Mouse (Mus musculus) ZHBTc4 (cell line): ENCODE measurements at regions not wholly inside any gene's neighbourhood (a gene's known extent, or its start where the extent isn't known, plus 50 kb on each side); places are given as distances from the start of the nearest gene placed in this dataset.
"Not testable (repeated sequence)": the region's sequence is repeated elsewhere in the genome, so short reads cannot be mapped to it uniquely, and the experiment has no call there.

Source experiments
- DNase-seq: peaks from one replicate; pipeline ENCODE4 v3.0.0-alpha.2; 2011; ENCODE audit warnings: low read depth, low spot score

DNA sequence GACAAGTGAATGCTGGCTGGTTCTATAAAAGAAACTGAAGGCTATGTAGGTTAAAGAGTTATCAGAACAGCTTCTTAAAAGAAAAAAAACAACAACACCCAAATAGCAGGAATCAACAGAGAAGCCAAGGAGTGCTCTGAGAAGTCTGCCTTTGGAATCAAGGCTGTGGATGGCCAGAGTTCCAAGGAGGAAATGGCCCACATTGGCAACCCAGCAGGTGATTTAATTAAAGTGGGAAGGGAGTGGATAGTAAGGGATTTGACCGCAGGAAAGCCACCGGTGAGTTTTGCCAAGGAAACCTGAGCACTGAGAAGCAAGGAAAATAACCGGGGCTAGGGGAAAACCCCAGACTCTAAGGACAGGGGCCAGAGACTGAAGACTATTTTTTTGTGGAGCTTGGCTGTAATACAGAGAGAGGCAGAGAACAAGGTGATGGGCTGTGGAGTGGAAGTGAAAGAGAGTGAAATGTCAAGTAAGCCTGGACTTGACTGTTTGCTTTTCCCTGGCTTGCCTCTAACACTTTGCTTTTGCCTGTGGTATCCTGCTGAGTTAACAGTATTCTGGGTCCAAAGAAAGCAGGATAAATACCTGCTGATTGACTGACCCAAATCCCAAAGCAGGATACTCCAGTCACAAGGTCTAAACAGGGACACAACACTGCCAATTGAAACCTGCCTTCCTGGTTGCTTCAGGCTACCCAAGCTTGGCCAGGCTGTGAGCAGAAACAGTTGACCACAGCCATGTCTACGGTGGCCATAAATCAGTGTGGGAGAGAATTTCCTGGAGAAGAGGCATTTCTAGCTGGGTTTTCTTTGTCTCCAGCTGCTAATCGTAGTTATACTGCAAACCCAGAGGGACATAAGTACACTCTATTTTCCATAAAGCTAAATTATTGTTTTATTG, 125.9 kb downstream of the Arrdc3 start:
- peak; percentile 29 for DNase-seq

DNA sequence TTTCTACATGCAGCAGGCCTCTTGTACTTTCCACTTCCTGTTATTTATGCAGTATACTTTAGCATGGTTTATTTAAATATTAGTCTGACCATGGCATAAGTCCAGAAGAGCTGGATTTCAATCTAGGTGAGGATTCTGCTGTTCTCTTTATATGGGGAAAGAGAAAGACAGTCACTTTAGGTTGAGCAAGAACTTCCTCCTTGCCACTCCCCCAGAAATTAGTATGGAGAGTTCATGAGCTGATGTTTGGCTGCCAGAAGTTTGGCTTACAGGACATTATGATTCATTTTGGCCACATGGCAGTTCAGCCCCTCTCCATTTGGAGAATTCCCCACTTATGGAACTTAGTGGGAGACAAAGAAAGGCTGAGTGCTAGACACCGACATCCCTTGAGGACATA, 130.8 kb downstream of the Arrdc3 start:
- DNase-seq = no peak

DNA sequence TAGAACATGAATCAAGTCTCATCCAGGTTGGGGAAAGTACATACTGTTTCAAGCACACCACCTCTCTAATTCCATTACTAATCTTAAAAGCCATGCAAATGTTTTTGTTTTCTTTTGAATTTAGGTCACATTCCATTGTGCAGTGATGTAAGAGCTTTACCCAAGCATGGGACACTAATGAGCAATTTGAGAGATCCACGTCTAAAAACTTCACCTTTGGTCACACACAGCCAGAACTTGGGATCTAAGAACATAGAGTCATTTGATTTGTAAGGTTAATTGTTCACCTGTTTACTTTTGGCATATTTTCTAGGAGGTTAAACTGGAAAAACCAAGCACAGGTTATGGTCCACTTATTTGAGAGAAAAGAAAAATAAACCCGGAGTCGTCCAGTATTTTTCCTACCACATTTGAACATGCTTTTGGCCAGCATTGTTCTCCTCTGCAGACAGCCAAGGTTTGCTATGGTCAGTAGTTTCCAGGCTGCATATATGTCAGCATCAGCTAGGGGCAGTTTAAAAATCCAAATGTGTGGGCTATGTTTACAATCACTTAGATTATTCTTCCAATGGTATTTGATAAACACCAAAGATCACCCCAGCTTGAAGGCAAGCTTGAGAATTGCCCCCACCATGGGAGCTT, 137.0 kb downstream of the Arrdc3 start:
- no peak for DNase-seq

DNA sequence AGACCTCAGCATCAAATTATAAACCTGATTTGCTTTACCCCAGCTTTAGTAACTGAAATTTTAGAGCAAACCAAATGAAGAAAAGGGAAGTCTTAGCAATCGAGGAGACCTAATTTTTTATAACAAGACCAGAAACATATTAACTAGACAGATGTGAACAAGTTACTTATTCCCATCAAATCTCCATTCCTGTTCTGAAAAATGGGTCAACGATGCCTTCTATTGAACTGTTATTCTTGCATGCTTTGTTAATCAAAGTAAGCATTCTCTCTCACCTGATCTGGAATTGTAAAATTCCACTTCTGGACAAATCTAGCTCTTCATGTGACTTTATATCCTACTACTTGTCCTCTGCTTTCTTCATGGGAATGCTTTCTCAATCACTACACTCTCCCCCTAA, 137.6 kb downstream of the Arrdc3 start:
- no peak for DNase-seq

DNA sequence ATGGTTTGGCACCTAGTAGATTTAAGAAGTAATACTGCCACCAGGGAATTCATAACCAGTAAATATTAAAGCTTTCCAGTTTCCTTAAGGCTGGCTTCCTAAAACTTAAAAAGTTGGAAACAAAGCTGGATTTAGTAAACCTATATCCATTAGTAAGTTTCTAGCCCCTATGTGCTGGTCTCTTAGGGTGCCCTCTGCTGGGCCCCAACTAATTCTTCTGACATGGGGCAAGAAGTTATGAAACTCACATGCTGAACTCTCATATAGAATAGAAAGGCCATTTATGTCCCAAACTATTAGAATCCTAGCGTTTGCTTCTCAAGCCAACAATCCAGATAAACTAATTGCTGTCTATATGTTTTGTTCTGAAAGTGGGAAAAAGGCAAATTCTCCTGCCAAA, 139.2 kb downstream of the Arrdc3 start:
- DNase-seq = no peak

DNA sequence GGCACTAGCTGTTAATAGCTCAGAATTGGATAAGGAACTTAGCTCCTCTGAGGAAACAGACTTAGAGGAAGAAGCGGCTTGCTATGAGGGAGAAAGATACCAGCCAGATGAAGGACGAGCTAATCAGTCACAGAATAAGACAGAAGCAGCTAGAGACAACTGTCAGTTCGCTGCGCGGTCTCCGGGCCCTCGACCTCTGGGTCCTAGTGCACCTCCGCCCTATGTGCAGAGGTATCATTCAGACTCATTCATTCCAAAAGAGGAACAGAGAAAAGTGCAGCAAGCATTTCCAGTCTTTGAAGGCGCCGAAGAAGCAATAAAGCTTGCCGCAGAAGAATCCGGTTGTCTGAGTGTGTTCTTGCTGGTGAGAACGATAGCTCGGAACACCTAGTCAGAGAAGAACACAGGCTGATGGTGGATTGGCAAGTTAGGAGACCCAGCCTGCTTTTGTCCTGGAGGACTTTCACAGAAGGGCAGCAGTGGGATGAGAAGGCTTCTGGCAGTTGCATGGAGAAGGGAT, 142.1 kb downstream of the Arrdc3 start:
- DNase-seq = not testable (repeated sequence)

DNA sequence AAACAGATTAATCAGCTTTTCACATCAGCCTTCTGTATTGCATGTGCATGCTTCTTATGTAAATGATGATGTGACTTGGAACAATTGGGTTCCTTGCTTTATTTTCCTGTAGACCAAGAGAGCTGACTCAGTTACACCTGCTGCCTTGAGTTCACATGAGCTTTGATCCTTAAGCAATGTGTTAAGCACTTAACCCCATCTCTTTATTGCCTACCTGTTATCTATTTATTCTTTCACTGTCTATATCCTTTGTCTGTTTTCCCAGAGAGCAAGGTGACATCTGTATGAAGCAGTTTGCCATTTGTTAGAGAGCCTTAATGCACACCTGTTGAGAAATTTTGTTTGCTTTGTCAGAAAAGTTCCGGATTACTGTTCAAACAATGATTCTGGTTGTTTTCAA, 154.1 kb downstream of the Arrdc3 start:
- no peak for DNase-seq

DNA sequence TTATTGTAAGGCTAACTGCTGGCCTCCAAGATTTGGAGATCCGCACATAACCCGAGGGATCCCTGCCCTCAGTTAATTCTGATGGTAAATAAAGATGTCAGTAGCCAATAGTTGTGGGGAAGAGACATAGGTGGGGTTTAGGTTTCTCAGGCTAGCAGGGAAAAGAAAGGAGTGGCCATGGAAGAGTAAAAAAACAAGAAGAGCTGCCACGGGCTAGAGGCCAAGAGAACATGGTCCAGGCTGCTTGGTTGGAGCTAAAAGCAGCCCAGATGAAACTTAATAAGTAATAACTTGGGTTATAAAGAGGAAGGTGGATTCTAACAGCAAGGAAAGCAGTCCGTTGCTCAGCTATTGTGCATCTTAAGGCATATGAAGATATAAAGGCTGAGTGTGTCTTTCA, 155.6 kb downstream of the Arrdc3 start:
- DNase-seq = no peak

DNA sequence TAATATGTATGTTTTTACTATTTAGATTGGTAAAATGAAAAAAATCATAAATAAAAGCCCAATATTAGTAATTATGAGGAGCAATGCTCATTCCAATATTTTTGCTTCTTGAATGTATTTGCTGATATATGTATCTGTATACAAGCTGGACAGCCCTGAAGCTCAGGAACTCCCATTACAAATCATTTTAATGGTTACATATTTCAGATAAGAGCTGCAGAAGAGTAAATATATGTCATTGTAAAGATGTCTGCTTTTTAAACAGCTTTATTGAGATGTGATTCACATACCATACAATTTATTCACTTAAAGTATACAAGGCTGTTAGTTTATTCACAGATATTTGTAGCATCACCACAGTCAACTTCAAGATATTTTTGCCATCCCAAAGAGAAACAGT, 157.3 kb downstream of the Arrdc3 start:
- DNase-seq = no peak

DNA sequence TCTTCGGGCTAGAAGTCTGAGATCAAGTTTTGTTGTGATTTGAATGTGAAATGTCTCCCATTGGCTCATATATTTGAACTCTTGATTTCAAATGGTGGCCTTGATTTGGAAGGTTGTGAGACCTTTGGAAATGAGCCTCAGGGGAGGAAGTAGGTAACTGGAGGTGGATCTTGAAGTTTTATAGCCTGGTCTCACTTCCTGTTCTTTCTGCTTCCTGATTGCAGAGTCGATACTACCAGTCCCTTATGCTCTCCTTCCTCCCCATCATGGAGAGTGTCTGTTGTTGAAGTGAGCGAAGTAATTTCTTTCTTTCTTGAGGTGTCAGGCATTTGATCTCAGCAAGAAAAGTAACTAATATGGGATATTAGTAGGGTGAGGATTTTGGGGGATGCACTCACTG, 158.5 kb downstream of the Arrdc3 start:
- no peak for DNase-seq
